11 mouse cellular contexts compared by ENCODE assay signal in genomic region chr7:124383489-124383888, GRCm38 (mm10).
DNase-seq lines count a peak whose midpoint lies in the region; ATAC-seq and TF ChIP-seq lines count a peak whose summit lies in the region.
"Had no signal": no experiment of that assay in that cellular context is flagged by ENCODE, and none has a peak within 500 bp of the region (broad histone marks: within the 10 kb centered on the region; RNA-seq: fewer than 3 reads in every experiment).

No protein-coding gene starts in this region.

- H3K79me2 ChIP-seq in liver, adult 2 months (ENCODE audit: control insufficient read depth, insufficient read depth, low read length) = no peaks in the 10 kb centered on the region

- no peaks in the 10 kb centered on the region for H3K4me1 ChIP-seq in forebrain, embryonic 11.5 days (replicated peaks; ENCODE audit: control insufficient read depth, insufficient read depth, low read length)
- peaks cover 3% of the 10 kb centered on the region; the same call in 1 of the 2 replicates for H3K4me1 ChIP-seq in forebrain, embryonic 10.5 days
- no peaks in the 10 kb centered on the region for H3K4me1 ChIP-seq in liver, adult 2 months (ENCODE audit: control insufficient read depth, insufficient read depth, low read length)
- H3K4me1 ChIP-seq in hindbrain, postnatal 0 days (ENCODE audit: insufficient read depth, low read length) = no peaks in the 10 kb centered on the region
- H3K4me1 ChIP-seq: lung, embryonic 15.5 days had no signal

- no peaks in the 10 kb centered on the region for H3K27me3 ChIP-seq in forebrain, embryonic 11.5 days (ENCODE audit: control insufficient read depth, insufficient read depth, low read length)
- no peaks in the 10 kb centered on the region for H3K27me3 ChIP-seq in forebrain, embryonic 10.5 days (ENCODE audit: poor library complexity, severe bottlenecking)
- no peaks in the 10 kb centered on the region for H3K27me3 ChIP-seq in liver, adult 2 months (ENCODE audit: control insufficient read depth, insufficient read depth, low read length)
- no peaks in the 10 kb centered on the region for H3K27me3 ChIP-seq in hindbrain, postnatal 0 days (ENCODE audit: insufficient read depth, low read length)
- H3K27me3 ChIP-seq: lung, embryonic 15.5 days had no signal

- no peak overlapping the region for H3K9ac ChIP-seq in forebrain, embryonic 11.5 days (ENCODE audit: low read length)
- H3K9ac ChIP-seq in liver, adult 2 months (ENCODE audit: low read depth, low read length) = no peak overlapping the region
- no peak overlapping the region for H3K9ac ChIP-seq in hindbrain, postnatal 0 days (replicated peaks; ENCODE audit: low read length)
- H3K9ac ChIP-seq: lung, embryonic 15.5 days had no signal

- H3K4me2 ChIP-seq in forebrain, embryonic 11.5 days (ENCODE audit: low read depth, low read length, severe bottlenecking) = no peak overlapping the region
- H3K4me2 ChIP-seq in hindbrain, postnatal 0 days (ENCODE audit: low read depth, low read length) = no peak overlapping the region
- H3K4me2 ChIP-seq: lung, embryonic 15.5 days had no signal

- TF ChIP-seq POLR2A in liver, adult 2 months (IDR thresholded peaks at IDR 0.05; ENCODE audit: extremely low read depth, insufficient read depth, low read length) = no peak

- no peak for DNase-seq in forebrain, embryonic 11.5 days (ENCODE audit: low spot score)
- DNase-seq in forebrain, embryonic 10.5 days (ENCODE audit: extremely low spot score, low spot score) = no peak
- DNase-seq in liver, adult 2 months (ENCODE audit: extremely low read depth, low read depth, low spot score) = peak; percentile 7
- DNase-seq in liver = no peak
- peak; percentile 22 for DNase-seq in cerebellum, adult 9-10 months
- DNase-seq in hindbrain, postnatal 0 days (ENCODE audit: low spot score) = peak; percentile 46
- DNase-seq in thymus, postnatal 36 days = no peak
- no peak for DNase-seq in adrenal gland, postnatal 36 days
- DNase-seq: gastrocnemius, postnatal 14 days had no signal

- H3K4me3 ChIP-seq in forebrain, embryonic 11.5 days (ENCODE audit: low read depth, low read length) = no peak overlapping the region
- H3K4me3 ChIP-seq in forebrain, embryonic 10.5 days = no peak overlapping the region
- no peak overlapping the region for H3K4me3 ChIP-seq in liver, adult 2 months (ENCODE audit: insufficient read depth, low read depth, low read length)
- H3K4me3 ChIP-seq in hindbrain, postnatal 0 days (ENCODE audit: low read length) = no peak overlapping the region
- H3K4me3 ChIP-seq: lung, embryonic 15.5 days had no signal

- WGBS in forebrain, embryonic 11.5 days = 32% methylated on average over 4 of the region's 4 CpGs
- 33% methylated on average over 4 of the region's 4 CpGs for WGBS in forebrain, embryonic 10.5 days
- WGBS in liver, adult 2 months = 30% methylated on average over 4 of the region's 4 CpGs
- 28% methylated on average over 4 of the region's 4 CpGs for WGBS in hindbrain, postnatal 0 days

- 0 out of 2 replicates have a peak, but pooled peaks have one; percentile 23 for TF ChIP-seq CTCF in liver, adult 2 months (IDR thresholded peaks at IDR 0.05; ENCODE audit: low read depth, low read length)
- peak; percentile 68 for TF ChIP-seq CTCF in hindbrain, postnatal 0 days (IDR thresholded peaks at IDR 0.05; ENCODE audit: low read depth)

- peak; percentile 44; the same call in 1 of the 2 replicates for ATAC-seq in forebrain, embryonic 11.5 days (replicated peaks; ENCODE audit: low FRiP score)
- ATAC-seq in hindbrain, postnatal 0 days = no peak
- ATAC-seq: intestine, embryonic 16.5 days had no signal

- H3K36me3 ChIP-seq in forebrain, embryonic 11.5 days (ENCODE audit: control insufficient read depth, insufficient read depth, low read length) = no peaks in the 10 kb centered on the region
- no peaks in the 10 kb centered on the region for H3K36me3 ChIP-seq in forebrain, embryonic 10.5 days (replicated peaks)
- H3K36me3 ChIP-seq in liver, adult 2 months (ENCODE audit: control insufficient read depth, insufficient read depth, low read length) = no peaks in the 10 kb centered on the region
- no peaks in the 10 kb centered on the region for H3K36me3 ChIP-seq in hindbrain, postnatal 0 days (ENCODE audit: insufficient read depth, low read length)
- H3K36me3 ChIP-seq: lung, embryonic 15.5 days had no signal

- H3K9me3 ChIP-seq in forebrain, embryonic 11.5 days (ENCODE audit: control insufficient read depth, low read length) = no peaks in the 10 kb centered on the region
- no peaks in the 10 kb centered on the region for H3K9me3 ChIP-seq in forebrain, embryonic 10.5 days
- no peaks in the 10 kb centered on the region for H3K9me3 ChIP-seq in hindbrain, postnatal 0 days (ENCODE audit: low read length)
- H3K9me3 ChIP-seq: lung, embryonic 15.5 days had no signal

- H3K27ac ChIP-seq in forebrain, embryonic 11.5 days (ENCODE audit: low read depth, low read length) = no peak overlapping the region
- no peak overlapping the region for H3K27ac ChIP-seq in forebrain, embryonic 10.5 days
- H3K27ac ChIP-seq in liver, adult 2 months (replicated peaks; ENCODE audit: insufficient read depth, low read depth, low read length) = no peak overlapping the region
- no peak overlapping the region for H3K27ac ChIP-seq in hindbrain, postnatal 0 days
- H3K27ac ChIP-seq: lung, embryonic 15.5 days had no signal

Comparison
In these comparisons a context has a peak if more than half of its experiments do, and no peak if none do; other contexts are left out.
1. DNase-seq: peak in liver, adult 2 months (single experiment), cerebellum, adult 9-10 months (single experiment) and hindbrain, postnatal 0 days (single experiment); none in forebrain, embryonic 11.5 days (single experiment), forebrain, embryonic 10.5 days (single experiment), liver (single experiment), thymus, postnatal 36 days (0 of 2) and adrenal gland, postnatal 36 days (0 of 2).